Mouse (Mus musculus) heart, postnatal 0 days (tissue): ENCODE measurements around the gene St6galnac4.

ENCODE experiments used
- CTCF ChIP-seq: IDR thresholded peaks from 2 replicates; pipeline ENCODE4 v1.5.1; 2016; ENCODE audit warnings: antibody characterized with exemption, control low read depth, low read depth
- EP300 ChIP-seq: IDR thresholded peaks from 2 replicates; pipeline ENCODE4 v1.6.1; 2016; ENCODE audit warnings: antibody characterized with exemption, low read depth

GRCm38 (mm10) chr2:32555484-32555883, 31.4 kb upstream of the St6galnac4 start:
- TF ChIP-seq CTCF (no peak), EP300 (no peak)
